Mouse (Mus musculus) right cerebral cortex, postnatal 36 days (tissue): ENCODE results near the gene Samhd1.
A peak's percentile ranks its signal among the peaks of the same experiment; 100 is the strongest.
"Not testable (repeated sequence)": the region's sequence is repeated elsewhere in the genome, so short reads cannot be mapped to it uniquely, and the experiment has no call there.

Experiments
- DNase-seq, 2 experiments: peaks; one replicate each; pipeline ENCODE4 v3.0.0; 2022; ENCODE audit warnings: low spot score in 2 of 2, mixed read lengths in 1 of 2

The Samhd1 gene

DNA sequence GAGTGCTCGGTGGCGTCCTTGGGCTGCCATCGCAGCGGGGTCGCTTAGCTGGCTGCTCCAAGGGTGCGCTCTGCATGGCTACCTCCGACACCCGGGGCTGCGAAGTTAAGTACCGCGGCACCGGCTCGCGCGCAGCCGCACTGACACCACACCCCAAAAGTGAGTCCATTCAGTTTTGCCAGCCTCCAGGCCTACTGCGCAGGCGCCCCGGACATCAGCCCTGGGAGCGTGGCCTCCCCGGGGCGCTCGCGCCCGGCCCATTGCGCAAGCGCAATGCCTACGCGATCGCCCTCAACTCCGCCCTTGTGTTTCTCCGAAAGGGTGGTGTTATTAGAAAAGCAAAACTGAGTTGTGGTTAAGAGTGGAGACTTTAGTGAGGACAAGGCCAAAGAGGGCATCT, at the start of gene Samhd1:
Gene Samhd1 (minus strand): TSS at position 252 of the 400 bp plus-strand sequence.
- peak; percentile 84 to 85 for DNase-seq

GRCm38 (mm10) chr2:157178167-157178566, 43.1 kb upstream of the Samhd1 start:
- no peak for DNase-seq

- no peak for DNase-seq
These were observed 41.2 kb upstream of the Samhd1 start for GRCm38 (mm10) chr2:157176248-157176647.

GRCm38 (mm10) chr2:157174416-157174815, 39.4 kb upstream of the Samhd1 start:
- no peak for DNase-seq

DNA sequence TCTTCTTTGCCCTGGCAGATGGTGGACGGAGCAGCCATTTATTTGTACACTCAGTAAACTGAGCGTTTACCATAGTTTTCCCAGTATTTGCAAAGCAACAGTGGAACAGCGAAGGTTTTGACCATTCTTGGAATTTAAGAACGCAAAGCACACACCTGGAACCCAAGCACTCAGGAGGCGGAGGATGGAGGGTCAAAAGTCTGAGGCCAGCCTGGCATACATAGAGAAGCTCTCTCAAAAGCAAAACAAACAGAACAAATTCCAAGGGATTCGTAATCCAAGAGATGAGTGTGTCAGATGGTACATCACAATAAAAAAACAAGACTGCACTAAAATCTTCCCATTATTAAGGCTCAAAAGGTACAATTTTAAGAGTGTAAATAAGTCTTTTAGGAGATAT, 38.5 kb upstream of the Samhd1 start:
- no peak for DNase-seq

- no peak for DNase-seq
These were observed 37.9 kb upstream of the Samhd1 start for GRCm38 (mm10) chr2:157172984-157173383.

GRCm38 (mm10) chr2:157170626-157171025, 35.6 kb upstream of the Samhd1 start:
- no peak for DNase-seq

DNA sequence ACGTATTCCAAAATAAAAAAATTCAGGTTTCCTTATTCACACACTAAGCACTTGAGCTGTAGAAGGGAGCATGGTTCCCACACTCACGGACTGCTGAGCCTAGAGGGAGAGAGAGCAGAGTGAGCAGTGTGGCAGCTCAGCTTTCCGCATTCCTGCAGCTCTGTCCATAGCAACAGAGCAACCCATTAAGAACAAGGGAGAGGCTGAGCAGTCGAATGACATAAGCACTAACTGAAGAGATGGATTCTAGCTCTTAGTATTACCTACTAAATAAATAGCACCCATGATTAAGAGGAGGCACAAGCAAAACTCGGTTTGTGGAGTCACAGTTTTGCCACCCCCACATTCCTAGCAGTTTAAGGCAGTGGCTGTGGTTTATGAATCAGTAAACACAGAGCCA, 35.1 kb upstream of the Samhd1 start:
- no peak for DNase-seq

GRCm38 (mm10) chr2:157166371-157167080, 31.5 kb upstream of the Samhd1 start:
- DNase-seq: peak; percentile 8 to 24

DNA sequence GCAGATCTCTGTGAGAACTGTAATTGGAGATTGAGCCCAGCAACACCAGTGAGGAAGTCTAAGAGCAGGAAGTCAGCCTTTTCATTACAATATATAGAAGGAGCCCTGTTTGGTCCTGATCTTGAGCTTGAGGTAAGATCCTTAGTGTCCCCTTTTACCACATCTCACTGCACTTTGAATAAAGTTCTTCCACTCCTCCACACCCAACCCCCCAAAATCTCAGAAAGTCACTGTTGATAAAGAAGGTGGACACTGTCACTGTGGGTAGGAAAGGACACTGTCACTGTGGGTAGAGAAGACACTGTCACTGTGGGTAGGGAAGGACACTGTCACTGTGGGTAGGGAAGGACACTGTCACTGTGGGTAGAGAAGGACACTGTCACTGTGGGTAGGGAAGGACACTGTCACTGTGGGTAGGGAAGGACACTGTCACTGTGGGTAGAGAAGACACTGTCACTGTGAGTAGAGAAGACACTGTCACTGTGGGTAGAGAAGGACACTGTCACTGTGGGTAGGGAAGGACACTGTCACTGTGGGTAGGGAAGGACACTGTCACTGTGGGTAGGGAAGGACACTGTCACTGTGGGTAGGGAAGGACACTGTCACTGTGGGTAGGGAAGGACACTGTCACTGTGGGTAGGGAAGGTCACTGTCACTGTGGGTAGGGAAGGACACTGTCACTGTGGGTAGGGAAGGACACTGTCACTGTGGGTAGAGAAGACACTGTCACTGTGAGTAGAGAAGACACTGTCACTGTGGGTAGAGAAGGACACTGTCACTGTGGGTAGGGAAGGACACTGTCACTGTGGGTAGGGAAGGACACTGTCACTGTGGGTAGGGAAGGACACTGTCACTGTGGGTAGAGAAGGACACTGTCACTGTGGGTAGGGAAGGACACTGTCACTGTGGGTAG, 30.5 kb upstream of the Samhd1 start:
- not testable (repeated sequence) for DNase-seq

- no peak for DNase-seq
These were observed 29.0 kb upstream of the Samhd1 start for GRCm38 (mm10) chr2:157164101-157164500.

DNA sequence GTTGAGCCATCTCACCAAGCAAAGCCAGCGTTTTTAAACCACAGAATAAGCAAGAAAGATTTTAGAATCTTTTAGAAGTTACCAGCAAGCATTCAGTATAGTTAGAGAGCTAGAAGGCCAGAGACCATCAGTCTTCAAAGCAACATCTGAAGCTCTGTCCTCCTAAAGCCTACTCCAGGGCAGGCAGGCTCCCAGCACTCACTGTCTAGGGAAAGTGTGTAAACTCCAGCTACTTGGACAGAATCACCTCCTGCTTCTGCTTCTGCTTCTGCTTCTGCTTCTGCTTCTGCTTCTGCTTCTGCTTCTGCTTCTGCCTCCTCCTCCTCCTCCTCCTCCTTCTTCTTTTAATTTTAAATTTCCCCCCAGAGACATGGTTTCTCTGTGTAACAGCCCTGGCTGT, 21.0 kb upstream of the Samhd1 start:
- no peak for DNase-seq

GRCm38 (mm10) chr2:157153235-157153634, 18.2 kb upstream of the Samhd1 start:
- DNase-seq: no peak

- no peak for DNase-seq
These were observed 13.4 kb upstream of the Samhd1 start for GRCm38 (mm10) chr2:157148417-157148816.

- no peak for DNase-seq
These were observed 12.4 kb upstream of the Samhd1 start for GRCm38 (mm10) chr2:157147397-157148020.

GRCm38 (mm10) chr2:157145173-157145572, 10.1 kb upstream of the Samhd1 start:
- no peak for DNase-seq

DNA sequence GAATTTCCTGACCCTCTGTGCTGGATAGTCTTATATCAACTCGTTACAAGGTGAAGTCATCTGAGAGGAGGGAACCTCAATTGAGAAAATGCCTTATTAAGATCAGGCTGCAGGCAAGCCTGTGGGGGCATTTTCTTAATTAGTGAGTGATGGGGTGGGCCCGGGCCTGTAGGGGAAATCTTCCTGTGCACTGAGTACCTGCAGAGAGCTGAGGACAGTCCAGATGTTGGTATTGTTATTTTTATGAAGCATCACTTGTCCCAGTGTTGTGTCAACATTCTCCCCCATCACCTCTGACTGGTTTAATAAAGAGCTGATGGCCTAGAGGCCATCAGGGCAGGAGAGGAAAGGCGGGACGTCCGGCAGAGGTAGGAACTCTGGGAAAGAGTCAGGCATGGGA, 9.1 kb upstream of the Samhd1 start:
- DNase-seq: no peak

- no peak for DNase-seq
These were observed 6.9 kb upstream of the Samhd1 start for GRCm38 (mm10) chr2:157141962-157142361.

- DNase-seq: no peak
These were observed 4.3 kb upstream of the Samhd1 start for GRCm38 (mm10) chr2:157139251-157139802.

- no peak for DNase-seq
These were observed 3.7 kb upstream of the Samhd1 start for GRCm38 (mm10) chr2:157138808-157139207.

DNA sequence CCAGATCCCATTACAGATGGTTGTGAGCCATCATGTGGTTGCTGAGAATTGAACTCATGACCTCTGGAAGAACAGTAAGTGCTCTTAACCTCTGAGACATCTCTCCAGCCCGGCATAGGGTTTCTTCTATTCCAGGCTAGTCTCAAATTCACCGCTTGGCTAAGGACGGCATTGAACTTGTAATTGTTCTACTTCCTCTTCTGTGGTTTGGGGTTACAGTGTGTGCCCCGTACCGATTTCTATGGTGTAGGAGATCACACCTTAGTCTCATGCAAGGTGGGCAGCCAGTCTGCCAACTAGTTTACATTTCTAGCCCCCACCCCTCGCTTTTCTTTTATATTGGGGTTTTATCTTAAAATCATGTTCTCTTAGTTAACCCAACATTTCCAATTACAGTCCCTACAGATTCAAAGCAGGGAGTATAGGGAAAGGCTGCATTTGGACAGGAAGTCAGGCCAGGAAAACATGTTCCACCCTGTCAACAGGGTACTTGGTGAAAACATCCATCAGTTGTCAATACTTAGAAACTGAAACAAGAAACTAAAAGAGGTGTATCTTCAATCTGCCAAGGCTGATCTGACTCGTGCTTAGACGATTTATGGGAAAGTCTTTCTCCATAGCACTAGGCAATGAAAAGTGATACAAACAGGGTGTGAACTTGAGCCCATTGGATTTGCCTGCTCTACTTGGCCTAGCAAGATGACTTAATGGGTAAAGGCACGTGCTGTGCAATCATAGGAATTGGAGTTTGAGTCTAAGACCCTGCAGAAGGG, 3.1 kb upstream of the Samhd1 start:
- DNase-seq: no peak
